Mouse (Mus musculus): ENCODE measurements around the gene Glra4. TPM values are rescaled to one million over a fixed set of nuclear protein-coding genes. Genes with fewer than 3 reads are reported as not detected.
"Not testable (repeated sequence)": the region's sequence is repeated elsewhere in the genome, so short reads cannot be mapped to it uniquely, and the experiment has no call there.

Glra4 gene
- polyA plus RNA-seq, 1 experiment = not detected

GRCm38 (mm10) chrX:136732016-136732415 lies 47.9 kb downstream of the Glra4 start:
- no peak for TF ChIP-seq POLR2A (IDR thresholded peaks at IDR 0.05; ENCODE audit: low read depth, low read length)
- no peak for TF ChIP-seq CTCF (conservative IDR thresholded peaks at IDR 0.05; ENCODE audit: insufficient read depth, insufficient read length, low read depth, low read length)
- H3K27ac ChIP-seq (ENCODE audit: insufficient read depth, low read depth, low read length) = no peak overlapping the region
- H3K36me3 ChIP-seq (ENCODE audit: control insufficient read depth, insufficient read depth, low read length) = no peaks in the 10 kb centered on the region; the same call in 1 of the 2 replicates
- 77% methylated on average over 4 of the region's 4 CpGs for WGBS
- H3K4me3 ChIP-seq (ENCODE audit: insufficient read depth, low read depth, low read length) = no peak overlapping the region
- no peaks in the 10 kb centered on the region for H3K4me1 ChIP-seq (ENCODE audit: control insufficient read depth, insufficient read depth, low read length)
- no peaks in the 10 kb centered on the region for H3K27me3 ChIP-seq (replicated peaks; ENCODE audit: control insufficient read depth, insufficient read depth, low read length)
- DNase-seq = no peak

GRCm38 (mm10) chrX:136714742-136715474 lies 65.0 kb downstream of the Glra4 start:
- not testable (repeated sequence) for H3K27me3 ChIP-seq (replicated peaks; ENCODE audit: control insufficient read depth, insufficient read depth, low read length); H3K4me3 ChIP-seq (ENCODE audit: insufficient read depth, low read depth, low read length); H3K4me1 ChIP-seq (ENCODE audit: control insufficient read depth, insufficient read depth, low read length); DNase-seq; H3K27ac ChIP-seq (ENCODE audit: insufficient read depth, low read depth, low read length); H3K36me3 ChIP-seq (ENCODE audit: control insufficient read depth, insufficient read depth, low read length)
- 47% methylated on average over 3 of the region's 3 CpGs for WGBS

- no peak for DNase-seq
- peaks cover 3% of the 10 kb centered on the region; the same call in 1 of the 2 replicates for H3K4me1 ChIP-seq (ENCODE audit: control insufficient read depth, insufficient read depth, low read length)
- no peaks in the 10 kb centered on the region for H3K36me3 ChIP-seq (ENCODE audit: control insufficient read depth, insufficient read depth, low read length)
- no peak overlapping the region for H3K27ac ChIP-seq (ENCODE audit: insufficient read depth, low read depth, low read length)
- H3K4me3 ChIP-seq (ENCODE audit: insufficient read depth, low read depth, low read length) = peak overlapping the region; percentile 58
- no peak for TF ChIP-seq POLR2A (IDR thresholded peaks at IDR 0.05; ENCODE audit: low read depth, low read length)
- TF ChIP-seq CTCF (conservative IDR thresholded peaks at IDR 0.05; ENCODE audit: insufficient read depth, insufficient read length, low read depth, low read length) = no peak
- no peaks in the 10 kb centered on the region for H3K27me3 ChIP-seq (replicated peaks; ENCODE audit: control insufficient read depth, insufficient read depth, low read length)
- WGBS = 16% methylated on average over 14 of the region's 14 CpGs
Observed at GRCm38 (mm10) chrX:136708782-136709181, 71.2 kb downstream of the Glra4 start.

GRCm38 (mm10) chrX:136708168-136708681 lies 71.7 kb downstream of the Glra4 start:
- TF ChIP-seq CTCF (conservative IDR thresholded peaks at IDR 0.05; ENCODE audit: insufficient read depth, insufficient read length, low read depth, low read length) (no peak), POLR2A (IDR thresholded peaks at IDR 0.05; ENCODE audit: low read depth, low read length) (no peak)
- Histone ChIP-seq H3K27me3 (replicated peaks; ENCODE audit: control insufficient read depth, insufficient read depth, low read length) (no peaks in the 10 kb centered on the region), H3K36me3 (ENCODE audit: control insufficient read depth, insufficient read depth, low read length) (no peaks in the 10 kb centered on the region), H3K4me3 (ENCODE audit: insufficient read depth, low read depth, low read length) (peak overlapping the region; percentile 58), H3K27ac (ENCODE audit: insufficient read depth, low read depth, low read length) (peak overlapping the region; percentile 3; the same call in 1 of the 2 replicates), H3K4me1 (ENCODE audit: control insufficient read depth, insufficient read depth, low read length) (peaks cover 3% of the 10 kb centered on the region; the same call in 1 of the 2 replicates)
- DNase-seq = peak; percentile 14
- under 1% methylated on average over 16 of the region's 18 CpGs for WGBS

Other genes starting within 250 kb of the Glra4 start
- gene Kir3dl2, start 236.1 kb downstream of the Glra4 start, polyA plus RNA-seq (2012; rRNA removed) = not detected in 2 replicates
- 0.42 and 0.68 TPM in 2 replicates for gene Tceal3, start 189.3 kb downstream of the Glra4 start, polyA plus RNA-seq (2012; rRNA removed)
- gene Tceal1, start 72.2 kb downstream of the Glra4 start, polyA plus RNA-seq (2012; rRNA removed) = 1.3 and 1.6 TPM in 2 replicates
- 20.9 and 33.3 TPM in 2 replicates for gene Morf4l2, start 36.5 kb downstream of the Glra4 start, polyA plus RNA-seq (2012; rRNA removed)
- 3.6 and 4.4 TPM in 2 replicates for gene Plp1, start 42.5 kb upstream of the Glra4 start, polyA plus RNA-seq (2012; rRNA removed)
- not detected in 2 replicates for gene Rab9b, start 88.6 kb upstream of the Glra4 start, polyA plus RNA-seq (2012; rRNA removed)
- not detected in 2 replicates for gene H2bfm, start 147.2 kb upstream of the Glra4 start, polyA plus RNA-seq (2012; rRNA removed)
- 0.44 and 0.57 TPM in 2 replicates for gene Tmsb15b2, start 195.4 kb upstream of the Glra4 start, polyA plus RNA-seq (2012; rRNA removed)
- gene Tmsb15l, start 196.7 kb upstream of the Glra4 start, polyA plus RNA-seq (2012; rRNA removed) = 1.2 and 2.0 TPM in 2 replicates
- gene Tmsb15b1, start 196.7 kb upstream of the Glra4 start, polyA plus RNA-seq (2012; rRNA removed) = 0.83 and 1.0 TPM in 2 replicates
- 0.30 and 0.92 TPM in 2 replicates for gene Zcchc18, start 213.0 kb upstream of the Glra4 start, polyA plus RNA-seq (2012; rRNA removed)

Measured in kidney, adult 2 months (tissue).